Mouse (Mus musculus) heart, embryonic 13.5 days (tissue): Measurements from ENCODE around the gene Gm10696. TPM values are rescaled to one million over a fixed set of nuclear protein-coding genes. Genes with fewer than 3 reads are reported as not detected.
"Not testable (repeated sequence)": the region's sequence is repeated elsewhere in the genome, so short reads cannot be mapped to it uniquely, and the experiment has no call there.

Experiments
- ATAC-seq: fragments of 200-750 bp; cut with Nextera tagmentation; 2 replicates; pipeline ENCODE4 v1.8.0; 2017; ENCODE audit warnings: moderate TSS enrichment; ENCODE audit not compliant: insufficient number of reproducible peaks, low FRiP score, low TSS enrichment; ENCODE audit errors: extremely low read depth
- H3K27ac ChIP-seq: fragments of 300-500 bp; sonication (generic); replicated peaks from 2 replicates; pipeline ENCODE4 v1.5.1; 2015; ENCODE audit warnings: moderate library complexity, mild to moderate bottlenecking, inconsistent platforms
- H3K27me3 ChIP-seq: fragments of 300-500 bp; sonication (generic); replicated peaks from 2 replicates; pipeline ENCODE4 v1.6.1; 2015; ENCODE audit warnings: mild to moderate bottlenecking, inconsistent platforms
- H3K36me3 ChIP-seq: fragments of 300-500 bp; sonication (generic); 2 replicates; pipeline ENCODE4 v1.6.1; 2015; ENCODE audit warnings: mild to moderate bottlenecking, inconsistent platforms
- H3K4me1 ChIP-seq: fragments of 300-500 bp; sonication (generic); 2 replicates; pipeline ENCODE4 v1.6.1; 2015; ENCODE audit warnings: inconsistent platforms
- H3K4me2 ChIP-seq: fragments of 300-500 bp; sonication (generic); 2 replicates; pipeline ENCODE4 v1.6.1; 2015; ENCODE audit warnings: inconsistent platforms, mild to moderate bottlenecking, moderate library complexity
- H3K4me3 ChIP-seq: fragments of 300-500 bp; sonication (generic); 2 replicates; pipeline ENCODE4 v1.5.1; 2015; ENCODE audit warnings: moderate library complexity, mild to moderate bottlenecking, inconsistent platforms
- H3K9ac ChIP-seq: fragments of 300-500 bp; sonication (generic); 2 replicates; pipeline ENCODE4 v1.6.1; 2015; ENCODE audit warnings: inconsistent platforms, mild to moderate bottlenecking, moderate library complexity
- H3K9me3 ChIP-seq: fragments of 300-500 bp; sonication (generic); 2 replicates; pipeline ENCODE4 v1.6.1; 2016; ENCODE audit warnings: inconsistent platforms
- WGBS: fragments of 180-500 bp; shearing (Covaris S2); methylation state at CpG from one replicate; pipeline ENCODE4 v1.1.7; 2015; ENCODE audit warnings: mixed read lengths; 5-methylcytosine and 5-hydroxymethylcytosine counted together
- polyA plus RNA-seq: library from polyadenylated mRNA; unstranded; fragments of >200 nt; fragmentation: Nextera tagmentation; extraction: Ambion mirVana; gene quantifications from 2 replicates; pipeline ENCODE4 v1.2.1, GENCODE M21; 2015

Gene Gm10696
- polyA plus RNA-seq, result not detected in 2 replicates

DNA sequence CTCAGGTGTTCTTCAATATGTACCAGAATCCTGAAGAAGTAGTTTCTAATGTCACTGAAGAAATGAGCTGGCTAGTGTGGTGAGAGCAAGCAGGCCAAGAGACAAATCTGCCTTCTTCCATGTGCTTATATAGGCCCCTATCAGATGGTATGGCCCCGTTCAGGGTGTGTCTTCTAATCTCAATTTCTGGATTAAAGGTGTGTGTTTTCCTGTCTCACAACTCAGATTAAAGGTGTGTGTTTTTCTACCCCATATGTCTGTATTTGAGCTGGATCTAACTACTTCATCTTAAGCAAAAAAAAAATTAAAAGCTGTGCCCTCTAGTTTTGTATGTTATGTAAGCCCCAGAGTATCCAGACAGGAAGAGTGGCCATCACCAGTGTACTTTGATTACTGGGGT lies at the start of gene Gm10696:
Gene Gm10696, minus strand, starts transcription at position 101 of the 400 bp plus-strand sequence.
- ATAC-seq, H3K4me1 ChIP-seq, H3K4me3 ChIP-seq, H3K9ac ChIP-seq, H3K36me3 ChIP-seq, H3K4me2 ChIP-seq, H3K27me3 ChIP-seq, H3K27ac ChIP-seq, H3K9me3 ChIP-seq: not testable (repeated sequence)
- 77% methylated on average over 1 of the region's 1 CpGs for WGBS

- H3K4me3 ChIP-seq, H3K27me3 ChIP-seq, H3K4me2 ChIP-seq, H3K27ac ChIP-seq, H3K4me1 ChIP-seq, ATAC-seq, H3K36me3 ChIP-seq, H3K9ac ChIP-seq, H3K9me3 ChIP-seq: not testable (repeated sequence)
- WGBS, result 72% methylated on average over 3 of the region's 4 CpGs
Measured at GRCm38 (mm10) chr3:94196414-94196813, 18.4 kb upstream of the Gm10696 start, which contains the start of gene Gm5286. Gene Gm5286 (plus strand): TSS chr3:94196714.

DNA sequence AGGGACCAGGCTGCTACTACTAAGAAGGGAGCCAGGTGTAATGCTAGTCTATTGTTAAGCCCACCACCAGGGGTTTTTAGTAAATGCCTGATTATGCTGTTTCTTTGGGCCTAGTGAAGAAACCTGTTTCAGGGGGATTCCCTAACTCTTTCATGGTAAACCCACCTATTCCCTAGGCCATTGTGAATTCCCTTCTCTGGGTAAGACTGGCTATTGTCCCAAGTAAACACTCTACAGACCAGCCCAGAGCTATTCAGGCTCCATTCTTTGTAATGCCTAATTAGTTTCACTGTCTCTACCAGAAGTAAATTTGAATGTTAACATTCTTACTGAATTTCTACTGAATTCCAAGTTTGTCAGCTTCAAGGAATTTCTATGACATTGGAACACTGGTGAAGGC lies 10.6 kb downstream of the Gm10696 start:
- H3K4me2 ChIP-seq, H3K27me3 ChIP-seq, H3K4me1 ChIP-seq, H3K9ac ChIP-seq, ATAC-seq, H3K27ac ChIP-seq, H3K9me3 ChIP-seq, H3K36me3 ChIP-seq, H3K4me3 ChIP-seq: not testable (repeated sequence)

Other genes starting within 250 kb of the Gm10696 start
- not detected in 2 replicates for gene Gm9117, start 234.7 kb downstream of the Gm10696 start, polyA plus RNA-seq
- gene Tdpoz5, start 216.9 kb downstream of the Gm10696 start, polyA plus RNA-seq, result not detected in 2 replicates
- not detected in 2 replicates for gene Gm9125, start 123.3 kb downstream of the Gm10696 start, polyA plus RNA-seq
- gene Gm10697, start 105.5 kb downstream of the Gm10696 start, polyA plus RNA-seq, result not detected in 2 replicates
- not detected in 2 replicates for gene Gm5286, start 18.5 kb upstream of the Gm10696 start, polyA plus RNA-seq
- not detected in 2 replicates for gene Gm4778, start 85.8 kb upstream of the Gm10696 start, polyA plus RNA-seq
- 10.6 and 10.8 TPM in 2 replicates for gene Them4, start 131.9 kb upstream of the Gm10696 start, polyA plus RNA-seq
- not detected in 2 replicates for gene Them5, start 163.9 kb upstream of the Gm10696 start, polyA plus RNA-seq
- gene C2cd4d, start 184.2 kb upstream of the Gm10696 start, polyA plus RNA-seq, result 0.31 and 0.52 TPM in 2 replicates
- gene Rorc, start 194.6 kb upstream of the Gm10696 start, polyA plus RNA-seq, result 3.3 and 3.6 TPM in 2 replicates
- gene Lingo4, start 220.3 kb upstream of the Gm10696 start, polyA plus RNA-seq, result 0.08 TPM in 2 replicates
- 8.6 and 8.8 TPM in 2 replicates for gene Tdrkh, start 235.1 kb upstream of the Gm10696 start, polyA plus RNA-seq